Mouse (Mus musculus) B cell, adult 67 days (primary cell): ENCODE results near the gene Sdha. TPM values are rescaled to one million over a fixed set of nuclear protein-coding genes. Genes with fewer than 3 reads are reported as not detected.

Experiments
- total RNA-seq, 2 experiments: library from RNA; stranded (reverse); gene quantifications; 4 replicates each; pipeline ENCODE4 v1.2.4; 2023

Gene Sdha
- total RNA-seq: 100 to 1,000 TPM; 181 to 206 TPM

DNA sequence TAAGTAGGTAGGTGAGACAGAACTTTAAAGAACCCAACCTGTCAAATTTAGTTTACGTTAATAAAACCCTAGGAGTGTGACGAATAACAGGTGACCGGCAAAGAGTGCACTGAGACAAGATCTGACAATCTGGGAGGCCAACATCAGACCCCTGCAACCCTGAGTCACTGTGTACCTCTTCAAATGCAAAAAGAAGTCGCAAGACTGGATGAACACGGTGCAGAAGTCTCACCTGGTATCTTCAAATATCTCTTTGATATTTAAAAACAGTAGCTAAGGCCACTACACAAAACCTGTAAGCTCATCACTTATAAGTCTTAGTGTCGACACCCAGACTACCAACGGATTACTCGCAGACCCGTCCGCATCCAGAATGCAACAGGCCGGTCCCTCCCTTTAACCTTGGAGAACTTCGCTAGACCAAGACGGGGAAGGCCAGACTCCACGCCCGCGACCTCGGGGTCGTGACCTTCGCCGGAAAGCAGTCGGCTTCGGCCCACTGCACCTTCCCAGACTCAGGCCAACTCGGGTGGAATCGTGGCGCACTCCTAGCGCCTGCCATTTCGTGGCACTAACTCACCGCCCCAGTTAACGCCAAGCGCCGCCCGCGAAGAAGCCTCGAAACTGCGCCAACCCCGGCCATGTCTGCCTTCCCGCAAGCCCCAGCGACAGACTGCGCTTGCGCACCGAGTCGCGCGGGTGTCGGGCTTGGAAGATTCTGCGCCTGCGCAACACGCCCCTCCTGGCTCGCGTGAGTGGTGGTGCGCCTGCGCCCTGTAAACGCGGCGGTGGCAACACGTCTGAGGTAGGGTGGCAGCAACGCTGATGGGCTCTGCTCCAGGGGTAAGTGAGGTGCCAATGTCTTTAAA lies at the start of gene Sdha, which contains the start of gene Ccdc127:
TSS of gene Sdha (minus strand) at position 715 of the 869 bp plus-strand sequence.
TSS of gene Ccdc127 (plus strand) at position 744 of the 869 bp plus-strand sequence.

DNA sequence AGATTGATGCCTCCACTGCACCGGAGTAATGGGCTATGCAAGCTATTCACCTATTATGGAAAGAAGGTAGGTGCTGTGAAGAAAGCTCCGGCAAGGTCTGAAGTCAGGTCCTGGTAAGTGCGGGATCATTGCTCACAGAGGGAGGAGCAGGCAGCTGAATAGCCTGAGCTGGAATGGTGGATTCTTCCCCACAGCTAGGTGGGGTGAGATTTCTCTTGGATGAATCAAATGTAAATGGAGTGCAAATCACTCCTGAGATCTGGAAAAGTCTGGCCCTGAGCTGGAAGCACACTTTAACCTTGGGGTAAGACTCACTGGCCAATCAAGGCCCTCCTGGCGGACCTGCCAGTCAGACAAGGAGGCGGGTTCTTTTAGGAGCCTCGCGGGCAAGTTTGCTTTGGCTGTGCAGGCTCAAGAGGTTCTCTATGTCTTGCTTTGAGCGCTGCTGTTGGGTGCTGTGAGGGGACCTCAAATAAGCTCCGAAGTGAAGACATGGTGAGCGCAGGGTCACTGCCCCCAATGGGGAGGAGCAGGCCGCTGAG lies 49.3 kb upstream of the Sdha start, which contains the start of gene Ftl1-ps1:
TSS of gene Ftl1-ps1 (plus strand) at position 397 of the 542 bp plus-strand sequence.

DNA sequence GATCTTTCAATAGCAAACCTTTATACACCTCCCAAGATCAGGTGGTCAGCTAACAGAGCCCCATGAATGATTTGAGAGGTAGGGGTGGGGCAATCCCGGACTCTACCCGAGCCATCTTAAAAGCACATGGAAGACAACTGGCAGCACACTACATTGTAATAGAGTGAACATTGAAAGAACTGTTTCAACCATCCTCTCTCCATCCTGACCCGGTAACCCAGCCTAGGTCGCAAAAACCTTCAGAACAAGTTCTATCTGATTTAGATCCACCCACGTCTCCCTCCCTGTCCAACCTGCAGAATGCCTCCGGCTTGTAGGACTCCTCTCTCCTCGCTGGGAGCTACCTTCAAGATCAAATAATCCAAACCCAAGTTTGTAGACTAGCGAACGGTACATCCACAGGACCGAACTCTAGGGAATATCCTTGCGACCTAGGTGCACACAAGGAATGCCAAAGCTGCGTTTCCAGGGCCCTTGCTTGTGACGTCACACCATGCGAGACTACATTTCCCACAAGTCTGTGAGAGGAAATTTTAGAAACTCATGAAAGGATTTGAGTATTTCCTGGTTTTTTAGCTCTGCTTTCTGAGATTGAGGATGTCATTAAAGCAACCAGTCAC lies 40.4 kb upstream of the Sdha start, which contains the start of gene Zfp72:
TSS of gene Zfp72 (minus strand) at position 466 of the 620 bp plus-strand sequence.

DNA sequence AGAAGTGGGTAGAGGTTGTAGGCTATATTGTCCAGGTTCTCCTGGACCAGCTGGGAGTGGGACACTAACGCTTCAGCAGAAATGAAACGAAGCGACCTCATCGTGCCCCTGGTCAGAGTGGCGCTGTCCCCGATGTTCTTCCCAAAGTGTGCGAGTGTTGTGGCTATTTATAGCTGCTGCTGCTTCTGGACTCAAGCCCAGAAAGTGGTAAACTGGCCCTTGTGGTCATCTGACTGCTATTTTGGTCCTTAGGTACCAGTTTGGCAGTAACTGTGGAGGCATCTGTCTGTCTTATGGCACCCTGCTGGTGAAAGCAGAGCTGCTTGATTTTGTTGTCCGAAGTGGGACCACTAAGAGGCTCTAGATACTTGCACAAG lies 13.8 kb upstream of the Sdha start, which contains the start of gene Lrrc14b:
TSS of gene Lrrc14b (minus strand) at position 147 of the 377 bp plus-strand sequence.

DNA sequence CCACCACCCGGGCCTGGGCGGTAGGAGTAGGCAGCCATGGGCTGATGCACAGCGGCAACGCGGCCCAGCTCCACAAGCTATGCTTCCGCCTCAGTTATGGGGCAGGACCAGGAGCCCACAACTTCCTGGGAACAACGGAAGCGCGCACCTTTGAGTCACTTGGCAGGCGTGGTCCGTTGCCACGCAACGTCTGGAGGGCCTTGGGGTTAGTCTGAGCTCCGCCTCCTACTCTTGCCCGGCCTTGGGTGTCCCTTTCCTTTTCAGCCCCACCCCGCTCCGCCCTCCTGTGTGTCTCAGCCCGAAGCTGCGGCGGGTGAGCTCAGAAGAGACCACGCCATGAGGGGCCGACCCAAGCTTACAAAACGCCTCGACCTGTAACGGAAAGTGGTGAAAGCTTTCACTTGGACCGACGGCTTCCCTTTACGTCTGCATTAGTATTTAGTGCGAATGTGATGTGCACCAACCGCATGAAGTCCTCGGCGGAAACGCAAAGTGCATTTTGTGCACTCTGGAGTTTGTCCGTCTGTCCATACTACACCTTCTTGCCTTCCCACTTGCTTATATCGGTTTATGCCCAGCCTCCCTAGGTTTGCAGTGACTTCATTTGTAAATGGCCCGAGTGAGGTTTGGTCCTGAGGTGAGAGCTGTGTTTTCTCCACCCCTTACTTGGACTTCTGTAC lies 32.8 kb downstream of the Sdha start, which contains the start of gene Pdcd6:
TSS of gene Pdcd6 (minus strand) at position 411 of the 680 bp plus-strand sequence.

DNA sequence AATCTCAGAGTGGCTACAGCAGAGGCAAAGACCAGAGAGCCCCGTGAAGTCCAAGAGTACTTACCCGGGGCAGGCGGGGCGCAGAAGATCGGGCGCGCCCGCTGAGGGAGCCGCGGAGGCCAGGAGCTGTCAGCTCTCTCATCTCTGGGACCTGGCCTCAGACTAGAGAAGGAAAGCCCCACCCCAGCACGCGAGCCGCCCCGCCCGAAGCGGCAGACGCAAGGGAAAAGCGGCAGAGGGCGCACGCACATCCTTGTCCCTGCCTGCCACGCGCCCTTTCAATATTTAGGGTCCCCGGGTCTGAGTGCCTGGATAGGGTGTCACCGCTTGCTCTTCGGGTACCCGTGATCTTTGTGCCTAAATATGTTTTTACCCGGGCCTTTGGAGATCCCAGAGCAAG lies 57.9 kb downstream of the Sdha start, which contains the start of gene Ahrr:
TSS of gene Ahrr (minus strand) at position 165 of the 400 bp plus-strand sequence.

Other genes starting within 250 kb of the Sdha start
- not detected for gene Slc9a3, start 228.8 kb downstream of the Sdha start, total RNA-seq
- 10 to 100 TPM; 46.9 to 52.2 TPM for gene Exoc3, start 141.5 kb downstream of the Sdha start, total RNA-seq
- gene Ahrr, start 57.9 kb downstream of the Sdha start, total RNA-seq: under 1 TPM in 1 of 2 experiments, not detected in 1; 0.78 TPM
- gene Pdcd6, start 32.7 kb downstream of the Sdha start, total RNA-seq: 10 to 100 TPM; 73.2 to 79.2 TPM
- gene Ccdc127, start within 50 bp of the Sdha start, total RNA-seq: 10 to 100 TPM; 23.6 to 35.5 TPM
- not detected for gene Lrrc14b, start 13.7 kb upstream of the Sdha start, total RNA-seq
- 1 to 10 TPM; 2.4 to 3.0 TPM for gene Zfp72, start 40.6 kb upstream of the Sdha start, total RNA-seq
- 100 to 1,000 TPM; 514 to 545 TPM for gene Ftl1-ps1, start 49.4 kb upstream of the Sdha start, total RNA-seq
- gene Zfp825, start 143.7 kb upstream of the Sdha start, total RNA-seq: 10 to 100 TPM in 1 of 2 experiments, 1 to 10 TPM in 1; 9.3 to 10.7 TPM